Mouse (Mus musculus) kidney, adult 2 months (tissue): ENCODE results near the gene Fam193b.

Experiments used
- CTCF ChIP-seq: fragments of 200-500 bp; conservative IDR thresholded peaks from 2 replicates; pipeline ENCODE4 v1.5.1; 2011; ENCODE audit warnings: low read depth, mild to moderate bottlenecking, control low read depth, low read length, moderate library complexity, mixed read lengths; ENCODE audit not compliant: insufficient read depth, insufficient read length
- POLR2A ChIP-seq: fragments of 200-500 bp; IDR thresholded peaks from one replicate; pipeline ENCODE4 v1.6.1; 2011; ENCODE audit warnings: low read depth, low read length, control low read depth

DNA sequence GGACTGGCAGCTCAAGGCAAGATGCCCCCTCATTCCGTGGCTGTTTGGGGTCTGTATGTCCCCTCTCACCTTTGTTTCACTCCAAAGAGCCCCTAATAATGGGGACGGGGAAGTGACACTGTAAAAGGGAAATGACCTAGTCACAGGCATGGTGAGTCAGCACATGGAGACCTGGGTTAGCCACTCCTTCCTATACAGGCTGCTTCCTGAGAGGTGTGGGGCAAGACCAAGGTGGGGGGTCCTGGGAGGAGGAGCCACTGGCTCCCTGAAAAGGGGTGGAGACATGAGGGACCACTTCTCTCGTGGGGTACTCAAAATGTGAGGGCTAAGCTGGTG is 60.6 kb downstream of the Fam193b start:
- no peak for TF ChIP-seq CTCF
- TF ChIP-seq POLR2A: no peak
